Mouse (Mus musculus) hindlimb bud, embryonic 11.5 days (tissue): ENCODE data around the gene Polr1d.

Experiments
- DNase-seq: peaks from one replicate; pipeline ENCODE4 v3.0.0-alpha.2; 2012; ENCODE audit warnings: low read depth, low spot score; ENCODE audit errors: extremely low spot score

Polr1d gene

GRCm38 (mm10) chr5:147085201-147085894 lies 8.5 kb downstream of the Polr1d start:
- DNase-seq = no peak

DNA sequence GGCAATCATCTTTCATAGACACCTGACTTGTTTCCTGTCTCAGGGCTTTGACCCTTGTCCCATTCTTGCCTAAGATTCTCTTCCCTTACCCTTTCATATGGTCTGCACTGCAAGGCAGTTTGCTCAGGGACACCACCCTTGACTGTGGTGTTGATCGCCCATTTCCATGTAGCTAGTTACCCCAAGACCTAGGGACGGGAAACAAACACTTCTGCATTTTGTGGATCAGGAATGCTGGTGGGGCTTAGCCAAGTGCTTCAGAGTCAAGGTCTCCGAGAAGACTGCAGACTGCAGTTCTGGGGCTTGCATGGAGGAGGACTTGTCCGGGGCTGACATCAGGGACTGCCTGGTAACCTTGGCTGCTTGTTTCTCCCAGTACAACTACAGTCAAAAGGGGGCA lies 10.0 kb downstream of the Polr1d start:
- no peak for DNase-seq

GRCm38 (mm10) chr5:147089836-147090235 lies 13.0 kb downstream of the Polr1d start:
- no peak for DNase-seq

GRCm38 (mm10) chr5:147090256-147090963 lies 13.6 kb downstream of the Polr1d start:
- no peak for DNase-seq

GRCm38 (mm10) chr5:147092448-147092847 lies 15.6 kb downstream of the Polr1d start:
- DNase-seq = no peak

- no peak for DNase-seq
Observed at GRCm38 (mm10) chr5:147094296-147094695, 17.4 kb downstream of the Polr1d start.

- no peak for DNase-seq
Observed at GRCm38 (mm10) chr5:147096586-147096985, 19.7 kb downstream of the Polr1d start.

DNA sequence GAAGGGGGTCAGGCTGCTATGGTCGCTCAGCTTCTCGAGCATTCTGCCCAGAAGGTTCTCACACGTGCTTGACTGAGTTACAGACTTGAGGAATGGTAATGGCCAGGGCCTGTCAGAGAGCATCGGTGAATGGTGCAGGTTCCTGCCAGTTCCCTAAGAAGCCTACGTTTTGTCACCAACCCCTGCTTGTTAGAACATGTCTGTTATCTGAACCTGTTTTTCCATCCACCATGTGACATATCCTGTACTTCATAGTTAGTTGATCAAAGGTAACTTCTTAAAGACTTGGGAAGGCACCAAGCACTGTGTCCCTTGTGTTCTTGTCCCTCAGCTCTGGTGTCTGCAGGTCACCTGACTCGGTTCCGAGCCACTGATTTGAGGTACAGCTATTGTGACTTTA lies 21.8 kb downstream of the Polr1d start:
- no peak for DNase-seq

DNA sequence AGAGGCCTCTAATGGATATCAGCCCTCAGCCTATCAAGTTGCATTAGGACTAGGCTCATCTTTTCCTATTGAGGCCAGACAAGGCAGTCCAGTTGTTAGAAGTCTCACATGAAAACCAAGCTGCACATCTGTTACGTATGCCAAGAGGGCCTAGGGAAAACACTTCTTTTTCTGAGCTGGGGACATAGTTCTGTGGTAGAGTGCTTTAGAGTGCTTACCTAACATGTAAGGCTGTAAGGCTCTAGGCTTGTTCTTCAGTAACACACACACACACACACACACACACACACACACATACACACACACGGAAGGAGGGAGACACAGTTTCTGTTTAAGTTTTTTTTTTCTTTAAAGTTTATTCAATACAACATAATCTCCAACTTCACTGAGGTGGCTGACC lies 23.3 kb downstream of the Polr1d start:
- no peak for DNase-seq

GRCm38 (mm10) chr5:147102295-147102694 lies 25.4 kb downstream of the Polr1d start:
- DNase-seq = no peak

DNA sequence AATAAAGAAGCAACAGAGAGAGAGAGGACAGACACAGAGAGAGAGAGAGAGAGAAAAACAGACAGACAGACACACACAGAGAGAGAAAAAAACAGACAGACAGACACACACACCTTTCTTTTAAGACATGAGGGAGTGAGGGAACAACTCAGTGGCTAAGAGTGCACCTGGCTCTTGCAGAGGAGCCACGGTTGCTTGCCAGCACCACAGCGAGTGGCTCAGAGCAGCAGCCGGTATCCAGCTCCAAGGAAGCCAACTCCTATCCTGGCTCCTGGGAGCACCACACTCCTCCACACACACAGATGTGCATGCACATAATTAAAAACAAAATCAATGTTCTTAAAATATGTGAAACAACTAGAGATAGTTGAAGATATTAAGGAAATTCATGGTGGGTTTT lies 30.4 kb downstream of the Polr1d start:
- no peak for DNase-seq

DNA sequence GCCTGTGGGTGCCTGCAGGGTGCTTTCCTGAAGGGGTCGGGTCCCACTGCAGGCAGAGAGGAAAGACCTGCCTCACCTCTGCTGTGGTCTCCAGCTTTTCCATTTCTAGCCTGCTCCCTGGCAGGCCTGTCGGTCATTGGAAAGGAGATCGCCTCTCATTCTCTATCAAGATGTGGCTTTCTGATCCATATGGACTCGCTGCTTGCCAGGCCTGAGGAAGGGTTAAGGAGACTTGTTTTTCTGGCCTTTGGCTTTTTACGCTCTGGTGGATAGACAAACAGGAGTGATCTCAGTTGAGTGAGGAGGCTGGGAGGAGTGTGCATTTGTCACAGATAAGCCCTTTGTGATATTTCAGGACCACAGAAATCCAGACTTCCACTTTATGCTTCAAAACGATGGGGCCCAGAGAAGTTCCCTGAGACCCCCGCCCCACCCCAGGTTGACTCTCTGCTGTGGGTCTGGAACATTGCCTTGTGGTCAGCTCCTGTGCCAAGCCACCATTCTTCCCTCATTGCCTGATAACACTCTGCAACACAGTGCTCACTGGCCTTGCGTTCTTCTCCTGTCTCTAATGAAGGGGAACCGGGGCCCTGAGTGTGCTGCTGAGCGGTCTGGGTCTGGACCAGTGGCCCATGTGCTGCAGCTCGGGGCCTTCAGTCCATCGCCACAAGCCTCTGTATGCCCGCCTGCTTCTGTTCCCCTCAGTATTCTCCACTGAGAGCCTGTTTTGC lies 32.2 kb downstream of the Polr1d start:
- DNase-seq = no peak

- DNase-seq = no peak
Observed at GRCm38 (mm10) chr5:147114738-147115137, 37.9 kb downstream of the Polr1d start.

GRCm38 (mm10) chr5:147115631-147116030 lies 38.8 kb downstream of the Polr1d start:
- DNase-seq = no peak

GRCm38 (mm10) chr5:147117027-147117426 lies 40.2 kb downstream of the Polr1d start:
- no peak for DNase-seq

DNA sequence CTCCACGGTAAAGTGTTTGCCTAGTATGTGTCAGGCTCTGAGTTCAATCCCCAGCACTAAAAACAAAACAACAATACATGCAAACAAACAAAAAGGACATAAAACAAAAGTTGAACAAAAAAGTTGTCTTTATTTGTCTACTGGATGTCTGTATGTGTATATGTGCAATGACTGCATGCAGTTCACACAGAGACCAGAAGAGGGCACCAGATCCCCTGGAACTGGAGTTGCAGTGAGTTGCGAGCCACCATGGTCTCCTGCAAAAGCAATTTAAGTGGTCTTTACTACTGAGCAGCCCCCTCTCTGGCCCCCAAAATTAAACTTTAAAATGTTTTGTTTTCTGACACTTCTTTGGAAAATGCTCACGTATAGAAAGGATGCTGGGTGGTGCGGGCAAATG lies 44.3 kb downstream of the Polr1d start:
- no peak for DNase-seq

DNA sequence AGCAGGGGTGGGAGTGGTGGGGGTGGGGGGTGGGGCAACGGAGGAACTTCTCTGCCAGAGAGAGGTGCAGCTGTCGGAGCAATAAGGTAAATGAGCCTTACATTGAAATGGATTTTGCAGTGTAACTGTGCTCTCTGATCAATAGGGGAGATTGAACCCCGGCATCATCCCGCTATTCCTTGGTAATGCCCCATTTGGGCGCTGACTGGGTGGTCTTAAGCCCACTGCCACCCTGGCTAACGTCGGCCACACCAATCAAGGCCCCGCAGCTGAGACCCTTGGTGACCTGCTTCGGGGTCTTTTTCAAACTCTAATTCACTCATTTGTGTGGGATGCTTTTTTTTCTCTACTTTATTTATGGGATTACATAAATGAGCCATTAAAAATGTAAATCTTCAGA lies 47.9 kb downstream of the Polr1d start:
- DNase-seq = no peak

- DNase-seq = no peak
Observed at GRCm38 (mm10) chr5:147125542-147126185, 48.8 kb downstream of the Polr1d start.

DNA sequence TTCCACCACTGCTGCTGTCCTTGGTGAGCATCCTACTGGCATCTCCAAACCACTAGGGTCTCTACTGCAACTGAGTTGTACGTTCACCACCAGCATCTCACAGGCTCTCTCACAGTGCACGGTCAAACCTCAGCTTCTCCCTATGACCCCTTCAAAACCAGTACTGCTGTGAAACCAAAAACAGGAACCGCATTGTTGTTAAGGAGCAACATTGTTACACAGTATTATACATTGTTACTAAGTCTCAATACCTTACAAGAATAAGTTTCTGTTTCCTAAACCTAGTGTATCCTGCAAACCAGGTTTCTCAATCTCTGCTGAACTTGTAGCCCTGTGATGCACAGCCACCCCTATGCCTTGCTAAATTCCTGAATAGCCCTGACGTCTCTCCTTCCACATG lies 51.0 kb downstream of the Polr1d start:
- DNase-seq = no peak

- no peak for DNase-seq
Observed at GRCm38 (mm10) chr5:147129484-147129883, 52.6 kb downstream of the Polr1d start.

GRCm38 (mm10) chr5:147131912-147132311 lies 55.1 kb downstream of the Polr1d start:
- DNase-seq = no peak
